Mouse (Mus musculus): ENCODE measurements around the gene Lekr1.

GRCm38 (mm10) chr3:65775096-65775495, 109.1 kb downstream of the Lekr1 start:
- no peak for TF ChIP-seq POLR2A (IDR thresholded peaks at IDR 0.05; ENCODE audit: borderline replicate concordance, control insufficient read depth, low read depth, low read length)
- TF ChIP-seq CTCF (IDR thresholded peaks at IDR 0.05; ENCODE audit: control insufficient read depth, insufficient read depth, low read length), result no peak

All from bone marrow, adult 2 months (tissue).